Mouse (Mus musculus) heart, embryonic 13.5 days (tissue): Measurements from ENCODE around the gene Ssbp3. TPM values are rescaled to one million over a fixed set of nuclear protein-coding genes. Genes with fewer than 3 reads are reported as not detected.

Source experiments
- ATAC-seq: fragments of 200-750 bp; cut with Nextera tagmentation; 2 replicates; pipeline ENCODE4 v1.8.0; 2017; ENCODE audit warnings: moderate TSS enrichment; ENCODE audit not compliant: insufficient number of reproducible peaks, low FRiP score, low TSS enrichment; ENCODE audit errors: extremely low read depth
- H3K27ac ChIP-seq: fragments of 300-500 bp; sonication (generic); replicated peaks from 2 replicates; pipeline ENCODE4 v1.5.1; 2015; ENCODE audit warnings: moderate library complexity, mild to moderate bottlenecking, inconsistent platforms
- H3K27me3 ChIP-seq: fragments of 300-500 bp; sonication (generic); replicated peaks from 2 replicates; pipeline ENCODE4 v1.6.1; 2015; ENCODE audit warnings: mild to moderate bottlenecking, inconsistent platforms
- H3K36me3 ChIP-seq: fragments of 300-500 bp; sonication (generic); 2 replicates; pipeline ENCODE4 v1.6.1; 2015; ENCODE audit warnings: mild to moderate bottlenecking, inconsistent platforms
- H3K4me1 ChIP-seq: fragments of 300-500 bp; sonication (generic); 2 replicates; pipeline ENCODE4 v1.6.1; 2015; ENCODE audit warnings: inconsistent platforms
- H3K4me2 ChIP-seq: fragments of 300-500 bp; sonication (generic); 2 replicates; pipeline ENCODE4 v1.6.1; 2015; ENCODE audit warnings: inconsistent platforms, mild to moderate bottlenecking, moderate library complexity
- H3K4me3 ChIP-seq: fragments of 300-500 bp; sonication (generic); 2 replicates; pipeline ENCODE4 v1.5.1; 2015; ENCODE audit warnings: moderate library complexity, mild to moderate bottlenecking, inconsistent platforms
- H3K9ac ChIP-seq: fragments of 300-500 bp; sonication (generic); 2 replicates; pipeline ENCODE4 v1.6.1; 2015; ENCODE audit warnings: inconsistent platforms, mild to moderate bottlenecking, moderate library complexity
- H3K9me3 ChIP-seq: fragments of 300-500 bp; sonication (generic); 2 replicates; pipeline ENCODE4 v1.6.1; 2016; ENCODE audit warnings: inconsistent platforms
- WGBS: fragments of 180-500 bp; shearing (Covaris S2); methylation state at CpG from one replicate; pipeline ENCODE4 v1.1.7; 2015; ENCODE audit warnings: mixed read lengths; 5-methylcytosine and 5-hydroxymethylcytosine counted together
- polyA plus RNA-seq: library from polyadenylated mRNA; unstranded; fragments of >200 nt; fragmentation: Nextera tagmentation; extraction: Ambion mirVana; gene quantifications from 2 replicates; pipeline ENCODE4 v1.2.1, GENCODE M21; 2015

Ssbp3 gene
- polyA plus RNA-seq, 1 experiment from 2014 or later: 61.9 TPM

DNA sequence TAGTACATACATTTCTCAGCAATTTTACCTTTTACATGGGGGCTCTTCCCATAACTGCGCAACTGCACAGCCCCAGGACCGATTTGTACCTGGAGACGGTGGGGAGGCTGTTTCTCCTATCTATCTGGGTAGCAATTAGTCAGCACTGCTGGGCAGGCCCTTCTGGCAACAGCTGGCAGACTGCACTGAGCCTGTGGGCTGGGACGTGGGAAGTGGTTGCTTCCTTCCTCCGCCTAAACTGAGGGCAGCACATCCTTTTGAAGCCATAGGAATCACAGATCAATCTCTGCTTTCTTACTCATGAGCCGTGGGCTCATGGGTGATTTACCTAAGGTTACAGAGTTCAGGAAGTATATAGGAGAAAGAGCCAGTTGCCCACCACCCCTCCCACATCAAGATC, 148.3 kb downstream of the Ssbp3 start:
- Histone ChIP-seq H3K9me3 (no peaks in the 10 kb centered on the region), H3K4me1 (no peaks in the 10 kb centered on the region), H3K27me3 (no peaks in the 10 kb centered on the region), H3K4me2 (no peak overlapping the region), H3K9ac (no peak overlapping the region), H3K27ac (no peak overlapping the region), H3K4me3 (no peak overlapping the region), H3K36me3 (peaks cover 92% of the 10 kb centered on the region)
- ATAC-seq: no peak
- 82% methylated on average over 6 of the region's 6 CpGs for WGBS

DNA sequence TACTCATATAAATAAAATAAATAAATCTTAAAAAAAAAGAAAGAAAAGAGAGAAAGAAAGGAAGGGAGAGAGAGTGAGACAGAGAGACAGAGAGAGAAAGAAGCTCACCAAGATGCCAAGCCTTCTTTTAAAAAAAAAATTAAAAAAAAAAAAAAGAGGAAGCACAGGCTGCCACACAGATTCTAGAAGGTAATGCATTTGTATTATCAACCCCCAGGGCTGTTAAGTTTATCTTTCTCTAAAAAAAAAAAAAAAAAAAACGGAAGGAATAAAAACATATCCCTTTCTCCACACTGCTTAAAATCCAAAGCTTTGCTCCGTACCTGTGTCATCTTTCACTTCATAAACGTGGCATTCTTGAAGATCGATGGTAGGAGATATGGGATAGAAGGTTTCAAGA, 151.1 kb downstream of the Ssbp3 start:
- Histone ChIP-seq H3K9me3 (no peaks in the 10 kb centered on the region), H3K27ac (no peak overlapping the region), H3K36me3 (peaks cover 80% of the 10 kb centered on the region), H3K4me3 (no peak overlapping the region), H3K4me1 (peaks cover 10% of the 10 kb centered on the region), H3K27me3 (no peaks in the 10 kb centered on the region), H3K4me2 (no peak overlapping the region), H3K9ac (no peak overlapping the region)
- no peak for ATAC-seq
- 92% methylated on average over 4 of the region's 4 CpGs for WGBS

DNA sequence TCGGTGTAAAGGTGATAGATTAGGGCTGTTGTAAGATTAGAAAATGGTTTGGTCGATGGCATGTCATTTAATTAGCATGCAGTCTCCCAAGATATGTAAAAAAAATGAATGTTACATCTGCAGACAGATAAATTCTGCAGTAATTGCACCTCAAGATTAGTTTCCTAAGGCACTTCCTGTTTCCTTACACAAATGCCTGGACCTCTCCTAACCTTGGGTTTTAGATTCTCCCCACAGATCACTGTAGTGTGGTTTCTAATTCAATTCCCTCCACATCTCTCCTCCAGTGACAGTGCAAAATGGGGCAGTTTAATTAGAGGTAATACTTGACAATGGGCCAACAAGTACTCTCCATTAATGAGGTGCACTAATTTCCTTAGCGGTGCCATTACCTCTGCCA, 152.7 kb downstream of the Ssbp3 start:
- Histone ChIP-seq H3K9ac (no peak overlapping the region), H3K4me1 (peaks cover 18% of the 10 kb centered on the region), H3K27me3 (no peaks in the 10 kb centered on the region), H3K4me2 (no peak overlapping the region), H3K36me3 (peaks cover 64% of the 10 kb centered on the region), H3K9me3 (no peaks in the 10 kb centered on the region), H3K27ac (no peak overlapping the region), H3K4me3 (no peak overlapping the region)
- 77% methylated on average over 3 of the region's 3 CpGs for WGBS
- no peak for ATAC-seq

DNA sequence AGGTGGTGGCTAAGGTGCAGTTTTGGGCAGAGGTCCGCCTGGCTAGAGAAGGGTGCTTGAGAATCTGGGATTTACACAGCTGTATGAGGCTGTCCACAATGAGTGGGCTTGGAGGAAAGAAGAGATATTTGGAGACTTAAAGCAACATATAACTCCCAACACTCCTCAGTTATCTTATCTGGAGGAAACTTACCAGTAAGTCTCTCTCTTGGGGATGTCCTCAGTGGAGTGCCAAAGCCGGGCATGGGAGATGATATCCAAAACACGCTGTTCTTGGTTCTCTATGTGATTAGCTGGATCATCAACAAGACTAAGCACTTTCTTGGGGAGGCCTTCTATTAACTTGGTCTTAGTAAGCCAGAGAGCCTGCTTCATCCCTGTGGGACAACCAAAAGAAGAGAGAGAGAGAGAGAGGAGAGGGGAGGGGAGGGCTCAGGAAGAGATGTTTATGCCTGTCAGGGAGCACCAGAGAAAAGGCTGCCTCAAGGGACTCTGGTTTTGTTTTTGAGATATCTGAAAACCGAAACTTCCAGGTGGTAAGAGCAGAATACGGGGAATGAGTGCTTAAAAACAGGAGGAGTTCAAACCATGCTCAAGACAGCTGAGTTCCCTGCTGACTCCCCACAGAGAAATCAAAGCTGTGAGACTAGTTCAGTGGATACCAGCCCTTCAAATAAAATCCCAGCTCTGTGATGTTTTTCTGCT, 154.0 kb downstream of the Ssbp3 start:
- Histone ChIP-seq H3K27ac (no peak overlapping the region), H3K4me3 (no peak overlapping the region), H3K27me3 (0 out of 2 replicates have a peak, but pooled peaks cover 5% of the 10 kb centered on the region), H3K36me3 (peaks cover 51% of the 10 kb centered on the region), H3K4me2 (no peak overlapping the region), H3K9me3 (no peaks in the 10 kb centered on the region), H3K4me1 (peaks cover 18% of the 10 kb centered on the region), H3K9ac (no peak overlapping the region)
- 79% methylated on average over 5 of the region's 5 CpGs for WGBS
- ATAC-seq: no peak

DNA sequence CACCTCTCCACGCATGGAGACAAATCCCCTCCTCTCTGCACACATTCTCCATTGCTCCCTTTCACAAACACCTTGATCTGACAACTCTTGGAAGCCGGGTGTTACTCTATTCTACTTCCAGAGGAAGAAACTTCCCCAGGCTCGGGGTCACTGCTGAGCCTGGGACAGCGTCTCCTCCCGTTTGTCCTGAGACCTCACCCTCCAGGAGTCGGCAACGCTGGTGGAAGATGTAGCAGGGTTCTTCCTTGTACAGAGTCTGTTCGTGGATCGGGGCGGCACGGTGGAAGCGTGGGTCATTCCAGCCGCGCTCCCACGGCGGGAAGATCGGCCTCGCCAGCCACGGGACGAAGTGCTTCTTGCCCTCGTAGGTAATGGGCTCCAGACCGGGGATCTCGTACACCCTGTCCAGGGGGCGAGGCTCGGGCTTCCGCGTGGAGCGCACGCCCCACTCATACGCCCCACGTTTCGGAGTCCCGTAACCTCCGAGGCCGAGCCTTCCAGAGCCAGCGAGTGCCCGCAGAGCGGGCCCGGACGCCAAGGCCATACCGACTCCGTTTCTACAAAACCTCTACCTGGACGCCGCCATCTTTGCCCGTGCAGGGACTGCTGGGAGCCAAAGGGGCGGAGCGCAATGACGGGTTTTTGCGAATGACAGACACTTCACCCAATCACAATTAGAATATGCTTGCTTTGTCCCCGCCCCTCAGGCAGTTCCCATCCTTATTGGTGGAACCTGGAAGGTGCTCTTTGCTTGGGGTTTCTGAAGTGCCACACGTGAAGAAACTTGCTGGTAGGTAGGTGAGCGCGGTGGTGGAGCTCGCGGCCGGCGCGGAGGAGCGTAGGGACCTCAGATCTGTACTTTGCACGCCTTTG, 156.0 kb downstream of the Ssbp3 start, which contains the start of the genes Mrpl37 and Cyb5rl:
Gene Mrpl37 (minus strand): TSS at position 617 of the 873 bp plus-strand sequence.
Gene Cyb5rl (plus strand): TSS at position 737 of the 873 bp plus-strand sequence.
- ATAC-seq: peak; percentile 96
- Histone ChIP-seq H3K4me3 (peak within 1 kb of the TSS; percentile 75), H3K9me3 (no peaks in the 10 kb centered on the region), H3K27ac (peak within 1 kb of the TSS; percentile 44; the same call in 1 of the 2 replicates), H3K27me3 (peaks cover 11% of the 10 kb centered on the region; the same call in 1 of the 2 replicates), H3K4me2 (peak within 1 kb of the TSS; percentile 99), H3K9ac (peak within 1 kb of the TSS; percentile 88), H3K4me1 (peaks cover 18% of the 10 kb centered on the region), H3K36me3 (peaks cover 32% of the 10 kb centered on the region)
- under 1% methylated on average over 60 of the region's 60 CpGs for WGBS

DNA sequence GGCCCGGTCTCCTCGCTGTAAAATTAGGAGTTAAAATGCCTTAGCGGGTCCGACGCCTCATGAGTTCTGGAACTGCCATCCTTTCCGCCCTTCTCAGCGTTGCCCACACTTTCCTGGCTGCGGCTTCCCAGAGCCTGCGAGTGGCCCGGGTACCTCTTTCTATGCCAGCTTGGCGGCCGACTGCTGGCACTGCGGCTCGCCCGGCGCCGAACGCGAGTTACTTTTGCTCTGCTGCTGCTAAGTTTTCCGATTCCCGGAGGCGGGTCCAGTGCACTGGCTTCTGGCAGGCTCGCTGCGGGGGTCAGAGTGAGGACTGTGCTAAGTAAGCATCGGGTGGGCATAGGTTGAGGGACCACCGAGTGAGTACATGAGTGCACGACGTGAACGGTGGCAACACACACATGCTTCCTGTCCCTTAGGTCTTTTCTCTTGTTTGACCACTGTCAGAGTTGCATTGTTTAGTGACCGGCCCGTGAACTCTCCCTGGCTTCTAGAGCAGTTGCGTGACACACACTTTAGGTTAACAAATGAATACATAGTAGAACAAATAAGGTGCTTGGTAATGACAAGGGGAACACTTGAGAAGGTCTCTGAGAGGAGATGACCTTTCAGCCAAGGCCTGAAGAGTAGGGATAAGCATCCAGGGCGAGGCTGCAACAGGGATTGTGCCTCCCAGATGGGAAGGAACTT, 156.8 kb downstream of the Ssbp3 start:
- Histone ChIP-seq H3K4me3 (peak overlapping the region; percentile 75), H3K4me2 (peak overlapping the region; percentile 99), H3K9ac (peak overlapping the region; percentile 86), H3K27me3 (peaks cover 11% of the 10 kb centered on the region; the same call in 1 of the 2 replicates), H3K4me1 (peaks cover 18% of the 10 kb centered on the region), H3K36me3 (peaks cover 24% of the 10 kb centered on the region), H3K27ac (0 out of 2 replicates have a peak overlapping the region, but pooled peaks have one; percentile 44), H3K9me3 (no peaks in the 10 kb centered on the region)
- 5% methylated on average over 33 of the region's 33 CpGs for WGBS
- no peak for ATAC-seq

DNA sequence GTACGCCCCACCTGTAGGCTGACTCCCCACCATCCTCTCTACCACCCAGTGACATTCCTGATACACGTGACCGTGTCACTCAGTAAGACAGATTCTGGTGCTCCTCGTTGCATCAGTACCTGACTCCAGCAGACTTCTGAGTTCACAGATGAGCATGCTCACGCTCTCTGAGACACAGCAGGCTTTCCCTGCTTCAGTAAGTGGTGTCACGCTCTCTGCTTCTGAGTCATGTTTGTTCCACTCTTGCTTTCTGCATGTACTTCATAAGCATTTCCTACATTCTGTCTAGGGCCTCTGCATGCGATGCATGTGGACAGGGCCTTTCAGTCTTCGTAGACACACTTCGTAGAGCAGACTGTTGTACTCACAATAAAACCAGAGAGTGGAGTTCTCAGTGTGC, 161.8 kb downstream of the Ssbp3 start:
- ATAC-seq: no peak
- Histone ChIP-seq H3K9me3 (no peaks in the 10 kb centered on the region), H3K9ac (no peak overlapping the region), H3K4me2 (no peak overlapping the region), H3K27me3 (peaks cover 11% of the 10 kb centered on the region; the same call in 1 of the 2 replicates), H3K27ac (no peak overlapping the region), H3K36me3 (no peaks in the 10 kb centered on the region), H3K4me1 (peaks cover 8% of the 10 kb centered on the region), H3K4me3 (no peak overlapping the region)
- 78% methylated on average over 9 of the region's 9 CpGs for WGBS

DNA sequence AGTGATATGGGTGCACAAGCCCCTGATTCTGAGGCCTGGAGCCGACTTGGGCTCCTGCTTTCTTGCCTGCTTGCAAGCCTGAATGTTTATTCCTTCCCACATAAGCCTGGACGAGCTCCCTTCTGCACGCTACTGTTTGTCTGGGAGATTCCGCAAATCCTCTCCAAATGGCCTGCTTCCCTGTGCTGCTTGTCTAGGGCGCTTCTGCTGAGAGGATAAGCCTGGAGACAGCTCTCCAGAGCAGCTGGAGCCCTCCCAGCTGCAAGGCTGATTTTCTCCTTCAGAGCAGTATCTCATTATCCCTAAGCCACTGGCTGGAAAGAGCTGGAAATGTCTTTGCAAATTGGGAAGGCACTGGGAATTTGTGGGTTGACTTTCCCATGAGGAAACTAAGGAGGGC, 165.0 kb downstream of the Ssbp3 start:
- H3K9ac ChIP-seq: no peak overlapping the region
- H3K9me3 ChIP-seq: no peaks in the 10 kb centered on the region
- no peak overlapping the region for H3K27ac ChIP-seq
- H3K4me2 ChIP-seq: no peak overlapping the region
- H3K27me3 ChIP-seq: no peaks in the 10 kb centered on the region; the same call in 1 of the 2 replicates
- no peak overlapping the region for H3K4me3 ChIP-seq
- no peak for ATAC-seq
- 70% methylated on average over 5 of the region's 5 CpGs for WGBS
- no peaks in the 10 kb centered on the region for H3K36me3 ChIP-seq
- peaks cover 19% of the 10 kb centered on the region for H3K4me1 ChIP-seq

DNA sequence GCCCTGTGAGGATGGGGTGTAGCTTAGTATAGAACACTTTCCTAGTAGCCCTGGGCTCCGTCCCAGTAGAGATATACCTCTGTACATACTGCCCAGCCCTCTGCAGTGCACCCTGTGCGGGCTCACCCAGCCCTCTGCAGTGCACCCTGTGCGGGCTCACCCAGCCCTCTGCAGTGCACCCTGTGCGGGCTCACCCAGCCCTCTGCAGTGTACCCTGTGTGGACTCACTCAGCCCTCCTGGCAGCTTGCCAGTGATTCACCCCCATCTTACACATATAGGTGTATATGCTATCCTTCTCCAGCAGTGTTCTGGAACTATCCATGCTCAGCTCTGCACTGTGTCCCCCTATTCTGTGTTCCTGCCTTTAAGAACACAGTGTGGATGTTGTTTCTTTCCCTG, 168.4 kb downstream of the Ssbp3 start:
- H3K4me2 ChIP-seq: no peak overlapping the region
- H3K4me1 ChIP-seq: peaks cover 21% of the 10 kb centered on the region
- H3K9ac ChIP-seq: peak overlapping the region; percentile 14; the same call in 1 of the 2 replicates
- no peaks in the 10 kb centered on the region for H3K9me3 ChIP-seq
- H3K27ac ChIP-seq: no peak overlapping the region
- 76% methylated on average over 4 of the region's 4 CpGs for WGBS
- H3K27me3 ChIP-seq: no peaks in the 10 kb centered on the region
- no peak for ATAC-seq
- H3K36me3 ChIP-seq: no peaks in the 10 kb centered on the region
- no peak overlapping the region for H3K4me3 ChIP-seq

DNA sequence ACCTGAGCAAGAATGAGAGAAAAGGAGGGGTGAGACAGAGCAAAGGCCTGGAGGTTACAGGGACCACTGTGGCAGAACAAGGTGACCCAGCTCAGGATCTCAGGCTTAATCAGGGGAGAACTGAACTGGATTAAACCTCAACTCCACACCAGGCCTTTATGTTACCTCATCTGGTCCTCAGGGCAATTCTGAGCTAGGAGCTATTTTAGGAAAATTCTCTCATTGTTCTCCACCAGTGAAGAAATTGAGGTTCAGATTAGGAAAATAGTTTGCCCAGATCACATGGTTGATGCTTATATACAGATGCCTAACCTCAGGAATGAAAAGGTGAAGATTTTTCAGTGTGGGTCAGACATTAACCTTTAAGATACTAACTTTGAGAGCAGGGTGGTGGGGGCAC, 169.2 kb downstream of the Ssbp3 start:
- Histone ChIP-seq H3K4me1 (peaks cover 30% of the 10 kb centered on the region), H3K36me3 (no peaks in the 10 kb centered on the region), H3K27ac (no peak overlapping the region), H3K9me3 (no peaks in the 10 kb centered on the region), H3K4me2 (no peak overlapping the region), H3K9ac (no peak overlapping the region; the same call in 1 of the 2 replicates), H3K4me3 (no peak overlapping the region), H3K27me3 (no peaks in the 10 kb centered on the region)
- ATAC-seq: no peak

DNA sequence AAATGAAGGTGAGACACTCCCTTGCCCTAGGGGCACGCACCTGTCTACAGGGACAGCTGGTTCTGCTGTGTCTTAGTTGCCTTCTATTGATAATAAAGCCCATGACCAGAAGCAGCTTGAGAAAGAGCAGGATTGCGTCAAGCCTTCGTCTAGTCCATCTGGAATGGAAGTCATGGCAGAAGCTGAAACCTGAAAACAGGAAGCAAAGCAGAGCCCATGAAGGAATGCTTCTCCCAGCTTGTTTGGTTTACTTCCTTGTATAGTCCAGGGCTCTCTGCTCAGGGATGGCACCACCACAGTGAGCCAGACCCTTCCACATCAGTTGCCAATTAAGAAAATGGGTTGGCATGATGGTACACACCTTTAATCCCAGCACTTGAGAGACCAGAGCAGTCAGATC, 171.7 kb downstream of the Ssbp3 start:
- WGBS: 84% methylated on average over 3 of the region's 3 CpGs
- no peak for ATAC-seq
- Histone ChIP-seq H3K9ac (no peak overlapping the region), H3K36me3 (no peaks in the 10 kb centered on the region), H3K27ac (no peak overlapping the region), H3K4me1 (peaks cover 34% of the 10 kb centered on the region), H3K9me3 (no peaks in the 10 kb centered on the region), H3K4me2 (no peak overlapping the region), H3K27me3 (no peaks in the 10 kb centered on the region), H3K4me3 (no peak overlapping the region)
